Mouse (Mus musculus) WW6 (cell line): ENCODE measurements around the gene Mag.
"Not testable (repeated sequence)": the region's sequence is repeated elsewhere in the genome, so short reads cannot be mapped to it uniquely, and the experiment has no call there.

ENCODE experiments used
- DNase-seq: peaks from one replicate; pipeline ENCODE4 v3.0.0-alpha.2; 2013; ENCODE audit warnings: low read depth, low spot score

Gene Mag

GRCm38 (mm10) chr7:30914732-30915131, at the start of gene Mag:
TSS of gene Mag (minus strand) at chr7:30914873.
- DNase-seq: no peak

- DNase-seq: no peak
These were observed 49.7 kb upstream of the Mag start for GRCm38 (mm10) chr7:30964366-30964765.

GRCm38 (mm10) chr7:30962862-30963261, 48.2 kb upstream of the Mag start:
- DNase-seq: no peak

GRCm38 (mm10) chr7:30959786-30960349, 45.2 kb upstream of the Mag start:
- no peak for DNase-seq

GRCm38 (mm10) chr7:30958866-30959487, 44.3 kb upstream of the Mag start:
- DNase-seq: no peak

- DNase-seq: no peak
These were observed 43.6 kb upstream of the Mag start for GRCm38 (mm10) chr7:30958109-30958865.

GRCm38 (mm10) chr7:30957367-30957783, 42.7 kb upstream of the Mag start:
- peak; percentile 74 for DNase-seq

- no peak for DNase-seq
These were observed 42.2 kb upstream of the Mag start, which contains the start of gene Usf2 for GRCm38 (mm10) chr7:30956756-30957366. TSS of gene Usf2 (minus strand) at chr7:30956803.

- no peak for DNase-seq
These were observed 41.7 kb upstream of the Mag start for GRCm38 (mm10) chr7:30956357-30956751.

GRCm38 (mm10) chr7:30955584-30956356, 41.1 kb upstream of the Mag start:
- no peak for DNase-seq

GRCm38 (mm10) chr7:30954971-30955520, 40.4 kb upstream of the Mag start:
- DNase-seq: no peak

- no peak for DNase-seq
These were observed 39.4 kb upstream of the Mag start for GRCm38 (mm10) chr7:30954036-30954435.

GRCm38 (mm10) chr7:30953459-30953858, 38.8 kb upstream of the Mag start:
- DNase-seq: no peak

GRCm38 (mm10) chr7:30952441-30953265, 38.0 kb upstream of the Mag start:
- DNase-seq: no peak

- DNase-seq: not testable (repeated sequence)
These were observed 35.2 kb upstream of the Mag start for GRCm38 (mm10) chr7:30949902-30950301.

- DNase-seq: no peak
These were observed 31.2 kb upstream of the Mag start for GRCm38 (mm10) chr7:30945876-30946275.

- not testable (repeated sequence) for DNase-seq
These were observed 30.8 kb upstream of the Mag start for GRCm38 (mm10) chr7:30945466-30945865.

- not testable (repeated sequence) for DNase-seq
These were observed 30.0 kb upstream of the Mag start for GRCm38 (mm10) chr7:30944706-30945105.

GRCm38 (mm10) chr7:30943909-30944635, 29.4 kb upstream of the Mag start, which contains the start of gene Hamp:
TSS of gene Hamp (minus strand) at chr7:30944032.
- no peak for DNase-seq

- DNase-seq: not testable (repeated sequence)
These were observed 27.7 kb upstream of the Mag start for GRCm38 (mm10) chr7:30942365-30942764.
